Mouse (Mus musculus): Measurements from ENCODE around the gene Alg14. TPM values are rescaled to one million over a fixed set of nuclear protein-coding genes. Genes with fewer than 3 reads are reported as not detected.

Gene Alg14
- polyA plus RNA-seq, 1 experiment = 8.9 TPM

DNA sequence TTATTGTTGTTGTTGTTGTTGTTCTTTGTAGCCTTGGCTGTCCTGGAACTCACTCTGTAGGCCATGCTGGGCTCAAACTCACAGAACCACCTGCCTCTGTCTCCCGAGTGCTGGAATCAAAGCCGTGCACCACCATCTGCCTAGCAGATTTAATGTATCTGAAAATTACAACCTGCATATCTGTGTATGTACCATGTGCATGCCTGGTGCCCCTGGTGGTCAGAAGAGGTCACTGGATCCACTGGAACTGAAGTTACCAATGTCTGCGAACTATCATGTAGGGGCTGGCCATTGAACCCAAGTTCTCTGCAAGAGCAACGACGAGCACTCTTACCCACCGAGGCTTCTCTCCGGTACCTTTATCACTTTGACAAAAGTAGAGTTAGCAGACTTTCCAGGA is 15.1 kb downstream of the Alg14 start:
- TF ChIP-seq GATA1 (IDR thresholded peaks at IDR 0.05; ENCODE audit: borderline replicate concordance, low read length) (no peak), FLI1 (IDR thresholded peaks at IDR 0.05; ENCODE audit: low read length) (no peak)
- H3K36me3 ChIP-seq (replicated peaks; ENCODE audit: low read length) = peaks cover 16% of the 10 kb centered on the region
- H3K4me1 ChIP-seq = peaks cover 19% of the 10 kb centered on the region
- 0 out of 2 replicates have a peak, but pooled peaks cover 3% of the 10 kb centered on the region for H3K9me3 ChIP-seq
- H3K27me3 ChIP-seq (replicated peaks) = no peaks in the 10 kb centered on the region
- H3K4me3 ChIP-seq (replicated peaks) = no peak overlapping the region

DNA sequence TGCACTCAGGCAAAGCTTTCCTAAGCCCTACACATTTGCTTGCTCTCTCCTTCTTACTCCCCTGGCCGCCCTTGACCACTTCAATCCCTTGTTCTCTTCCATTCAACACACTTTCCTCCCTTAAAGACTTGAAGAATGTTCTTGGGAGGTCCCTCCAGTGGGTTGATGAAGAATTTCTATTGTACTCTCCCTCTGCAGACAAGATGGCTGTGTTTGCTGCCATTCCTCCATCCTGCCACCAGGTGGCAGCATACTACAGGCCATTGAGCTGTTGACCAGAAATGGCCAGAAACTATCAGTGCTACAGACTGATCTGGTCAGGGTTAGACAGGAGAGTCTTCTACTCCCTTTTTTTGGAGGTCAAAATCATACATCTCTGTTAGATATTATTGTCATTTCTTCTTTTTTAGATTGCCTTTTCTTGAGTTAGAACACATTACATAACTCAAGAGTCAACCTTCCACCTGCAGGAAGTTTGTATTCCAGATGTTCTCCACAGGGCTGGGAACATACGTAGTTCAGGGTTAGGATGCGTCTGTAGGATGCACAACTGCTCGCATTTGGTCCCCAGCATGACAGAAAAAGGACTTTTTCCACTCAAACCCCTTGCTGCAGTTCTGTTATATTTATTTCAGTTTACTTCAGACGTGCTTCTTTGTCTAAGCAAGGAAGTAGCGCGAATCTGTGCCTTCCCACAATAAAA is 16.1 kb downstream of the Alg14 start:
- Histone ChIP-seq H3K4me1 (peaks cover 22% of the 10 kb centered on the region), H3K27me3 (replicated peaks) (no peaks in the 10 kb centered on the region)
- TF ChIP-seq FLI1 (IDR thresholded peaks at IDR 0.05; ENCODE audit: low read length) (no peak), GATA1 (IDR thresholded peaks at IDR 0.05; ENCODE audit: borderline replicate concordance, low read length) (no peak)

DNA sequence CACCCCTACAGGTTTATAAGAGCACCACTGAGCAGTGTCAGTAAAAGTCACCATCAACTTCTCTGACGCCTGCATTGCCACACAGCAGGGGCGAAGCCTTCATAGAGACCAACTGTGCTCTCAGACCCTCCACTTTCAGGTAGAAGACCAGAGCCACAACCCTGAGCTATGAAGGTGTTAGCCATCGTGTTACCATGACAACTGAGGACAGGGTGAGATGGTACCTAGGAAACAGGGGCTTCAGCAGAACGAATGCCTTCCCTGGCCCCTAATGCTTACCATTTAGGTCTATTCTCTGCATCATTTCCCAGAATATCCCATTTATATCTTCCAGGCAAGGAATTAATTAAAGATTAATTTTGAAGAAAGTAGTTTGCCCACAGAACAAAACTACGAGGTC is 17.4 kb downstream of the Alg14 start:
- peaks cover 27% of the 10 kb centered on the region for H3K4me1 ChIP-seq
- no peak overlapping the region for H3K4me3 ChIP-seq (replicated peaks)
- no peaks in the 10 kb centered on the region for H3K9me3 ChIP-seq
- H3K36me3 ChIP-seq (replicated peaks; ENCODE audit: low read length) = peaks cover 21% of the 10 kb centered on the region
- H3K27me3 ChIP-seq (replicated peaks) = no peaks in the 10 kb centered on the region
- TF ChIP-seq GATA1 (IDR thresholded peaks at IDR 0.05; ENCODE audit: borderline replicate concordance, low read length) (no peak), FLI1 (IDR thresholded peaks at IDR 0.05; ENCODE audit: low read length) (no peak)

More for the DNA sequence above, 16.1 kb downstream of the Alg14 start:
- Histone ChIP-seq H3K9me3 (no peaks in the 10 kb centered on the region), H3K36me3 (replicated peaks; ENCODE audit: low read length) (peaks cover 21% of the 10 kb centered on the region), H3K4me3 (replicated peaks) (no peak overlapping the region)

- H3K9me3 ChIP-seq = no peaks in the 10 kb centered on the region
- no peak for TF ChIP-seq GATA1 (IDR thresholded peaks at IDR 0.05; ENCODE audit: borderline replicate concordance, low read length)
- TF ChIP-seq FLI1 (IDR thresholded peaks at IDR 0.05; ENCODE audit: low read length) = no peak
- H3K4me1 ChIP-seq = peaks cover 32% of the 10 kb centered on the region
These were observed 17.9 kb downstream of the Alg14 start for GRCm38 (mm10) chr3:121309429-121309828.

GRCm38 (mm10) chr3:121309896-121310714 is 18.5 kb downstream of the Alg14 start:
- TF ChIP-seq GATA1 (IDR thresholded peaks at IDR 0.05; ENCODE audit: borderline replicate concordance, low read length) (no peak), FLI1 (IDR thresholded peaks at IDR 0.05; ENCODE audit: low read length) (no peak)
- Histone ChIP-seq H3K36me3 (replicated peaks; ENCODE audit: low read length) (peaks cover 25% of the 10 kb centered on the region), H3K4me1 (peaks cover 38% of the 10 kb centered on the region), H3K4me3 (replicated peaks) (no peak overlapping the region), H3K27me3 (replicated peaks) (no peaks in the 10 kb centered on the region), H3K9me3 (no peaks in the 10 kb centered on the region)

More at GRCm38 (mm10) chr3:121309429-121309828, 17.9 kb downstream of the Alg14 start:
- H3K4me3 ChIP-seq (replicated peaks) = no peak overlapping the region
- no peaks in the 10 kb centered on the region for H3K27me3 ChIP-seq (replicated peaks)
- H3K36me3 ChIP-seq (replicated peaks; ENCODE audit: low read length) = peaks cover 21% of the 10 kb centered on the region

DNA sequence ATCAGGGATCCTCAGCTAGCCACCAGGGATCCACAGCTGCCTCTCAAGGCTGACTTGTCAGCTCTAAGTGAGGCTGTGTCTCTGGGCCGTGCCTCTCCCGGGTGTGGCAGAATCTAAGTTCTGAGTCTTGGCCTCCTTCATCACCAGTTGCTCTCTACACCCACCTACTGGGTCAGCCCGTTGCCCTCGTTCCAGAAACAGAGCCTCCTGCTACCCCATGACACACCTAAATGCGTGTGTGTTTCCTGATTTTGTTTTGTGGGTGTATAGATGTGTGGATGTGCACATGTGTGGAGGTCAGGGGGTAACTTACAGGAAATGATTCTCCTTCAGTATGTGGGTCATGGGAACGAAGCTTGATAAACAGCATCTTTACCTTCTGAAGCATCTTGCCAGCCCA is 20.9 kb downstream of the Alg14 start:
- no peak overlapping the region for H3K4me3 ChIP-seq (replicated peaks)
- H3K36me3 ChIP-seq (replicated peaks; ENCODE audit: low read length) = peaks cover 22% of the 10 kb centered on the region
- peaks cover 8% of the 10 kb centered on the region for H3K9me3 ChIP-seq
- TF ChIP-seq FLI1 (IDR thresholded peaks at IDR 0.05; ENCODE audit: low read length) = no peak
- TF ChIP-seq GATA1 (IDR thresholded peaks at IDR 0.05; ENCODE audit: borderline replicate concordance, low read length) = no peak
- no peaks in the 10 kb centered on the region for H3K27me3 ChIP-seq (replicated peaks)
- H3K4me1 ChIP-seq = peaks cover 38% of the 10 kb centered on the region

GRCm38 (mm10) chr3:121312979-121313378 is 21.4 kb downstream of the Alg14 start:
- TF ChIP-seq GATA1 (IDR thresholded peaks at IDR 0.05; ENCODE audit: borderline replicate concordance, low read length) (no peak), FLI1 (IDR thresholded peaks at IDR 0.05; ENCODE audit: low read length) (no peak)
- H3K9me3 ChIP-seq = peaks cover 8% of the 10 kb centered on the region
- H3K36me3 ChIP-seq (replicated peaks; ENCODE audit: low read length) = peaks cover 22% of the 10 kb centered on the region
- no peaks in the 10 kb centered on the region for H3K27me3 ChIP-seq (replicated peaks)
- no peak overlapping the region for H3K4me3 ChIP-seq (replicated peaks)
- H3K4me1 ChIP-seq = peaks cover 38% of the 10 kb centered on the region

- Histone ChIP-seq H3K27me3 (replicated peaks) (no peaks in the 10 kb centered on the region), H3K9me3 (peaks cover 8% of the 10 kb centered on the region), H3K36me3 (replicated peaks; ENCODE audit: low read length) (peaks cover 20% of the 10 kb centered on the region), H3K4me3 (replicated peaks) (no peak overlapping the region), H3K4me1 (peaks cover 31% of the 10 kb centered on the region)
- no peak for TF ChIP-seq GATA1 (IDR thresholded peaks at IDR 0.05; ENCODE audit: borderline replicate concordance, low read length)
- no peak for TF ChIP-seq FLI1 (IDR thresholded peaks at IDR 0.05; ENCODE audit: low read length)
These were observed 22.6 kb downstream of the Alg14 start for GRCm38 (mm10) chr3:121314149-121314548.

GRCm38 (mm10) chr3:121315498-121315897 is 23.9 kb downstream of the Alg14 start:
- peaks cover 8% of the 10 kb centered on the region for H3K9me3 ChIP-seq
- no peaks in the 10 kb centered on the region for H3K27me3 ChIP-seq (replicated peaks)
- peaks cover 22% of the 10 kb centered on the region for H3K36me3 ChIP-seq (replicated peaks; ENCODE audit: low read length)
- no peak overlapping the region for H3K4me3 ChIP-seq (replicated peaks)
- TF ChIP-seq FLI1 (IDR thresholded peaks at IDR 0.05; ENCODE audit: low read length) (no peak), GATA1 (IDR thresholded peaks at IDR 0.05; ENCODE audit: borderline replicate concordance, low read length) (no peak)
- H3K4me1 ChIP-seq = peaks cover 19% of the 10 kb centered on the region

- H3K9me3 ChIP-seq = peaks cover 8% of the 10 kb centered on the region
- no peak overlapping the region for H3K4me3 ChIP-seq (replicated peaks)
- H3K36me3 ChIP-seq (replicated peaks; ENCODE audit: low read length) = peaks cover 37% of the 10 kb centered on the region
- peaks cover 2% of the 10 kb centered on the region for H3K4me1 ChIP-seq
- H3K27me3 ChIP-seq (replicated peaks) = no peaks in the 10 kb centered on the region
- no peak for TF ChIP-seq FLI1 (IDR thresholded peaks at IDR 0.05; ENCODE audit: low read length)
- TF ChIP-seq GATA1 (IDR thresholded peaks at IDR 0.05; ENCODE audit: borderline replicate concordance, low read length) = no peak
These were observed 28.3 kb downstream of the Alg14 start for GRCm38 (mm10) chr3:121319906-121320305.

All from megakaryocyte, embryonic 14.5 days (primary cell).